Mouse (Mus musculus) thymus, postnatal 4 days (tissue): ENCODE data around the gene Acsm4.

Experiments used
- DNase-seq: peaks from one replicate; pipeline ENCODE4 v3.0.0; 2021

Gene Acsm4

DNA sequence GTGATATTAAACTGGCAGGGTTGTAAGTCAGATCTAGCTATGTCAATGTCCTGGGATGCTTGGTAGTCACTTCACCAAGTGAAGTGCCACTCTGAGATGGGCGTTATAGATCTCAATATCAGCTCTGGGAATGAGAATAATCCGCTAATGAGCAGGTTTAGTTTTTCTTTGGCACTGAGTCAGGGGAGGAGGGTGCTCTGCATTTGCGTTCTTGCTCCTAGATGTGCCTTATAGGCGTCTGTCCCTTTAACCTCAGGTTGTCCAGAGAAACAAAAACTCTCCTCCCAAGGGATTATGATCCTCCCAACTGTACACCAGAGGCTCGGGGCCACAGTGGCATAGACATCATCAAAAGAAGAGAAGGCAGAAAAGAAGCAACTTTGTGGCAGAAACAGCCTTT lies at the start of gene Acsm4:
Gene Acsm4, plus strand, starts transcription at position 301 of the 400 bp plus-strand sequence.
- DNase-seq = no peak

DNA sequence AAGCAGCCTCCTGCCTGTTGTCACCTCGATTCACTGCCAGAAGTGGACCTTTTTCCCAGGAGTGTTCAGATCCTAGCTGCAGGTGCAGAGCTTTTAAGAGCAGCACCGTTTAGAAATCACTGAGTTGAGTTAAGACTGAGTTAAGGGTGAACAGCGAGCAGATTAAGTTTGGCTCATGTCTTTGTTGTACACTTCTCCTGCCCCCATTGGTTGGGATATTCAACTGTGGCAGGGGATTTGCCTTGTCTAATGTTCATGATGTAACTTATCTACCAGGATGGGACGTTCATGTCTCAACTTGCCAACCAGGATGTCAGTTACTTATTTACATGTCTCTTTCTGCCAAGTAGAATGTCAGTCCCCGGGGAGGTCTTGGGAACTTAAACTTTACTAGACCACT lies 47.5 kb upstream of the Acsm4 start:
- DNase-seq = no peak

DNA sequence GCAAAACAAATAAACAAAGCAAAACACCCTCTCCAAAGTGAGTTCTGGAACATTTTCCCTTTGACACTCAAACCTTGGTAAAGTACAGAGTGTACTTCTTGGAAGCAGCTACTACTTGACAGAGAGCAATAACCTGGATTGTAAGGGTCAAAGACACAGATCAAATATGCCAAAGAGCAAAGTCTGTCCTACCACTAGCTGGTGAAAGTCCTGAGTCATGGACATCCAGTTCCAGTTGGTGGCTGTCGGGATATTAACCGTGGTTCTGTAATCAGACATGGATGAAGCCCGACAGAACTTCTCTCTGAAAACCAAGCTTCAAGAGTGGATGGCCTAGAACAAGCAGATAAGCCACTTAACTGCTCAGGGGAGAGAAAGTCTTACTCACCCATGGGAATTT lies 21.9 kb upstream of the Acsm4 start:
- DNase-seq = no peak

DNA sequence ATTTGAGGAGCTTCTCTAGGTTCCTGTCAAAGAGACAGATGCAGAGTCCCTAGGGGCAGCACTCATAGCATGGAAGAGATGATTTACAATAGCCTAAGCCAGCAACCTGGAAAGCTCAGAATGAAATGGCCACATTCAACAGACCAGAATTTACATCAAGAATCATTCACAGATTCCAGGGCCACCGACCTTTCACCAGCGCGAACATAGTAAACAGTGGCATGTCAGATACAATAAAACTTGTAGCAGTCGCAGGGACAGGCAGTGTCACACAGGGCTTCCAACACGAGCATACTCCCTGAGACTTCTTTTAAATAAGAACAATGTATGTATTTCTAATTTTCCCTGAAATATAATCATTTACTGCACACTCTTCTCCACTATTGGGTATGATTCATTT lies 19.4 kb upstream of the Acsm4 start:
- no peak for DNase-seq

DNA sequence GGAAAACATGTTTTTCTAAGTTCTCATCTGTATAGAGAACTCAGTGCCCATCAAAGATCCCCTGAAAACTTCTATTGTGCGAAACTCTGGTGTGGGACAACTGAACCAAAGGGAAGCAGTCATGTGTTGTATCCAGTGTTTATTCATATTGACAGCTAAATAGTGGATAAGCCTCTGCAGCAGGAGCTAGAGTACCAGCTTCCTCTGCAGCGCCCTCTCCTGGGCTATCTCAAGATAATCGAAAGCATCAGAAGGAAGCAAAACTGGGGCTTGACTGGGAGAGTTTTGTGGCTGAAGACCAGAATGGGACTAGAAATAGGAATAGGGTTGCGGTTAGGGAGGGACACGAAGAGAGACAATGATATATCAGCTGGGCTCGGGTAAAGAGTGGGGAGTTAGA lies 18.9 kb upstream of the Acsm4 start:
- DNase-seq = peak; percentile 26

DNA sequence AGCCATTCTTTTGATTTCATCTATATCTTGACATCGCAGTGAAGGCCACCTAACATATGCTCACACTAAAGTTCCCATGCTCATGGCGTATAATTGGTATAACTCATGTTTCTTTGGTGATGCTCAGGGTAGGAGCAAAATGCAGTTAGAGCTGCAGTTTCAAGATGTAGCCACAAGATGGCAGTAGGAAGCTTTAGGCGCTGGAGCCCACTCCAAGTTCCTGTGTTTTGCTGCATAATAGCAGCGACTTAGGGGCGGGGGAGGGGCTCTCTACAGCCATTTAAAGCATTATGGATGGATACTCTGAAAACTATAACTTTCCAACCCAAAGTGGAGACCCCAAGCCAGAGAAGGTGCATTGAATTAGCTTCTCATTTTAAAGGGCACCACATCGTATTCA lies 16.4 kb upstream of the Acsm4 start:
- peak; percentile 41 for DNase-seq

DNA sequence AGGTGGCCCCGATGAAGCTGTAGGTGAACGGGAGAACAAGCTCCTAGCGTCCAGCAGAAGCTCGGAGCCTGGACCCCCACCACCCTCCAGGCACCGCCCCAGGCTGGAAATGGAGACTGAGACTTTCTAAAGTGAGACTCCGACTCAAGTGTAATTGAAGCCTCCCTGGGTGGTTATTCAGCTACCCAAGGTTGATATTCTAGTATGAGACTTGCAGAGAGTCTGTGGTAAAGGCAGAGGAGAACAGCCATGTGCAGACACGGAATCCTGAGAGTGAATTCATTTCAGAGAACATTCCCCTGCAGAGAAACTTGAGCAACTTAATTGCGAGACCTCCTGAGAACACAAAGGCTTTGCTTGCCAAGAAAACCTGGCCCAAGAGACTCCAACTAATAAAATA lies 9.7 kb upstream of the Acsm4 start:
- no peak for DNase-seq

DNA sequence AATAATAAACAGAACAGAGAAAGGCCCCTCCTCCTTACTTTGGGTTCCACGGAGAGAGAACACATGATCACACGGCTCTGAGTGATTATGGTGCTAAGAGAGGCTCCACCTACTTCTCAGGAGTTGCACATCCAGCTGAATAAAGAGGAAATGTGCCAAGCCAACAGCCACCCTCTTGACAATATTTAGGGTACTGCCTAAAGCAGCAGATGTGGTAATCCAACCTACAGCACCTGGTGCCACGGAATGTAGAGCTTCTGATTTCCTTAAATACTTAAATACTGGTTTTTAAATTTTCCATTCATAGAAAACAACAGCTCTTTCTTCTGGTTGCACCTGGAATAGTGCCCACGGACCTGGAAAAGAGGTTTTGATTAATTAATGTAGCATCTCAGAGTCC lies 7.1 kb upstream of the Acsm4 start:
- no peak for DNase-seq

DNA sequence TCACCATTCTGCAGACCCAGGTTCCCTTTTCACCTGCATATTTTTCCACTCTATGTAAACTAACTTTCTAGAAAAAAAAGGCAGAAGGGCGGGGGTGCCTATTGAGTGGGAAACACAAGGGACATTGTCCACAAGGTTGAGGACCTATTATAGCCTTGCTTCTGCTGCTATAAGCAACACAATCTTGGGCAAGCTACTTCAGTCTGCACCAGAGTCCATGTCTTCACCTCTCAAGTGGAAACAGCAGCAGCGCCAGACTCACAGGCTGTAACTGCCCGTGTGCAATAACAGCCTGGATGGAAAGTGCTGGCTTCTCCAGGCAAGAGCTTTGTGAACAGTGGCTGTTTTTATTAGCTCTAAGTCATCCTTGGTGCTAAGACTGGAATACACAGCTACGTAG lies 2.5 kb downstream of the Acsm4 start:
- no peak for DNase-seq

DNA sequence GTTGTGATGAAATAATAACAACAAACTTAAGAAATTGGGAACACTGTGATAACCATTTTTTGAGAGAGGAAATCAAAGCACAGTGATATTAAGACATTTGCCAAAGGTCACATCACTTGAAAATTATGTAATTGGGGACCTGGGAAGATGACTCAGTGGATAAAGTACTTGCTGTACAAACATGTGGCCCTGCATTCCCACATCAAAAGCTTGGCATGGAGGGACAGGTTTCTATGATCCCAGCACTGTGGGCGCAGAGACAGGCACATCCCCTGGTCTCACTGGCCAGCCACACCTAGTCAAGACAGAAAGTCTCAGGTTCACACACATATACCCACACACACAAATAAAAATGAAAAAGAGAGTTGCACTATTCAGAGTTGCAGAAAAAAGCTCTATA lies 5.1 kb downstream of the Acsm4 start:
- DNase-seq = no peak

DNA sequence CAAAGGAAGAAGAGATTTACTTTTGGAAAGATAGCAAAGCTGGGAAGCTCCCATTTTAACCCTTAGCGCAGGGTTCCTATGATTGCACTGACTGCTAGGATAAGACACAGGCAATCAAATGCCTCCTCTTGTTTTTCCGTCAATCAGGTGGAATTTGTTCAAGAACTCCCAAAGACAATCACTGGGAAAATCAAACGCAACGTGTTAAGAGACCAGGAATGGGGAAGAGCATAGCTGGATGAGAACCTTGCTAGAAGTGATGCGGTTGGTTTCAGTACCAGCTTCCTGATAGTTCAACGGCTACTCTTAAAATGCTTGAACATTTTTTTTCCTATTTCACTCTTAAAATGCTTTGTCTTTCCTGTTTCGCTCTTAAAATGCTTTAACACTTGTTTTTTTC lies 24.3 kb downstream of the Acsm4 start:
- no peak for DNase-seq

DNA sequence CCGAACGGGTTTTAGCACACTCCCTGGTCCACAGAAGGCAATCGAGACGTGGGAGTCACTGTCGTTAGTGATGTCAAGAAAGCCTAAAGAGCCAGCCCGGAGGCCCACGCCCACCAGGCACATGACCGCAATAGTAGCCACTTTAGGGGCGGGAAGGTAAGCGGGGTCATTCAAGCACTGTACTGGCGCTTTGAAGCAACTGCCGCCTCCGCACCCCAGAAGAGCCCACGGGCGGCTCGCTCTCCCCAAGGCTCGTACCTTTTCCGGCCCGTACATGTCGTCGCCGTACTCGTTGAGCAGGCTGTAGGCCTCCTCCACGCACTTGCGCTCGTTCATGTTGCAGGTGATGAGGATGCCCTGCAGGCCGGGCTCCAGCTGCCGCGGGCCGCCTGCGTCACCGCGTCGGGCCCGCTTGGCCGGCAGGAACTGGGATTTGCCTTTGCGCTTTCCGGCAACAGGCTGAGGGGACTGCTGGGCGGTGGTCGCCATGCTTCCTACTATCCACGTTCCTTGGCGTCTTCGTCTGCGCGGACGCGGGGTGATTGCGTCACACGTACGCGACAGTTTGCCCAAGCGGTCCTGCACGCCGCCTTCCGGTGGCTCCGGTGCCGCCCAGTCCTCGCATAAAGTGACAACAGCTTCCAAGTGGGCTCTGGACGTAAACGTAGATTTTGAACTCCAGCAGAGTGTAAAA lies 30.6 kb downstream of the Acsm4 start, which contains the start of gene Thumpd1:
Gene Thumpd1, minus strand, starts transcription at position 546 of the 694 bp plus-strand sequence.
- peak; percentile 98 for DNase-seq

DNA sequence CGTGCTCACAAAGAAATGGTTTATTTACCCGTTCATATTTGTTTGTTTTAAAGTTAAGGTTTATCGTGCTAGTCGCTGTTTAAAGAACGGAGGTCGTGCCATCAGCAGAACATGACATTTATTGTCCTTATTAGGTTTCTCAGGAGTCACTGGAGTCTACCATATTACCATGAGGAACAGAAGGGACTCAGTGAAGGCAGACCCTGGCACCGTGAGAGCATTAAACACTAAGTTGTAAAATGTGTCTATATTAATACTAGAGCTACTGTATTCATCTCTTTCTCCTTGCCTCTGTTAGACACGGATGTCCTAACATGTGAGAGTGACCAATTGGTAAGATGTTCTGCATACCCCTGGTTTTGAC lies 31.1 kb downstream of the Acsm4 start:
- DNase-seq = no peak

DNA sequence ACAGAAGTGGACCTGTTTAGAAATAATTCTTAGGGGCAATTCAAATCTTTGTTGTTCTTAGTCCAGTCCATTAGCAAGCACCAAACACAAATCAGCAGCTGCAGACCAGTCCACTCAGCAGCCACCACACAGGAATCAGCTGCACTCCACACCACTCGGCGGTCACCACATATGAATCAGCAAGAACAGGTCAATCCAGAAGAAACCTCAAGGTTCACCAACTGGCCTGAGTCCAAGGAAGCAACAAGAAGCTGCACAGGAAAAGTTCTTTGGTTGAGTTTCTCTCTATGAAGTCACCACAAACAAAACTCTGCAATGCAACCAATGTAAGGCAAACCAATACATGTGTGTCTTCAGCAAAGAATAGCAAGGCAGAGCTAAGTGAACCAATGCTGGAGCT lies 37.8 kb downstream of the Acsm4 start:
- DNase-seq = no peak

DNA sequence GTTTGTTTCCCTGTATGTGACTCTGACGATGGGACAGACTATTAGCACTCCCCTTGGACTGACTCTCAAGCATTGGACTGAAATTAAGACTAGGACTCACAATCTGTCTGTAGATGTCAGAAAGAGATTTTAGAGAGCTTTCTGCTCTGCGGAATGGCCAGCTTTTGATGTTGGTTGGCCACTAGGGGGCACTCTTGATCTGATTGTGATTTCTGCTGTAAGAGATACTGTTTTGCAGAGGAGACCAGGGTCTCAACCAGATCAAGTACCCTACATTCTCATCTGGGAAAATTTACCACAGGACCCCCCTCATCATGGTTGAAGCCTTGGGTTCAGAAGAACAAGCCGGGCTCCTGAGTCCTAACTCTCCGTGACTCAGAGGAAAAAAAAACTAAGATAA lies 41.4 kb downstream of the Acsm4 start:
- peak; percentile 44 for DNase-seq

DNA sequence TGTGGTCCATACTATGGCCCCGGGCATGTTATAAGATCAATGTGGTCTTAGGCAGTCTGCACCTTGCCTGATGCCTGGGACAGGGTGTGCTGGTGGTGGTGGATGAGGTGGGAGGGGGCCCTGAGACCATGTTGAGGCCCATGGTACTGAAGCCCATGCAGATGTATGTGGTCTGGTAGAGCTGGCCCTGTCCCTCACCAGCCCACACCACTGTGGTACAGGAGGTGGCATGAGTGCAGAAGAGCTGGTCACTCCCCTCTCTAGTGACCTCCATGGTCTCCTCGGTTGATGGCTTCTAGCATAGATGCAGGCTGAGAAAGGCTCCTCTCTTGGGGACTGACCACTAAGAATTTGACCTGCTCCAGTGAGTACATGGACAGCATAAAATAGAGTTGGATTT lies 49.1 kb downstream of the Acsm4 start:
- DNase-seq = no peak

DNA sequence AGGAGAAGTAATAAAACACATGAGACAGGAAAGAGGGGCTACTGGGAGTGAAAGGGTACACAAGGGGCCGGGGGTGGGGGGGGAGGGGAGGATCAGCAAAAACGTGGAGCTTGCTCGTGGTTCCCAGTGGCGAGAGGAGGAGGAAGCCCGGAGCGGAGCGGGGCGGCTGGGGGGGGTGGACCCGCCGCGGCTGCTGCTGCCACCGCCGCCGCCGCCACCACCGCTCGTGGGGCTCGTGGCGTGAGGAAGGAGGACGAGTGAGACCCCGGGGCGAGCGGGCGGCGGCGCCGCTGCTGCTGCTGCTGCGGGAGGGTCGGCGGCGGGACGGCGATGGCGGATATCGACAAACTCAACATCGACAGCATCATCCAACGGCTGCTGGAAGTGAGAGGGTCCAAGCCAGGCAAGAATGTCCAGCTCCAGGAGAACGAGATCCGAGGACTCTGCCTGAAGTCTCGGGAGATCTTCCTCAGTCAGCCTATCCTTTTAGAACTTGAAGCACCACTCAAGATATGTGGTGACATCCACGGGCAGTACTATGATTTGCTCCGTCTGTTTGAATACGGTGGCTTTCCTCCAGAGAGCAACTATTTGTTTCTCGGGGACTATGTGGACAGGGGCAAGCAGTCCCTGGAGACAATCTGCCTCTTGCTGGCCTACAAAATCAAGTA lies 50.1 kb downstream of the Acsm4 start:
- DNase-seq = peak; percentile 18

DNA sequence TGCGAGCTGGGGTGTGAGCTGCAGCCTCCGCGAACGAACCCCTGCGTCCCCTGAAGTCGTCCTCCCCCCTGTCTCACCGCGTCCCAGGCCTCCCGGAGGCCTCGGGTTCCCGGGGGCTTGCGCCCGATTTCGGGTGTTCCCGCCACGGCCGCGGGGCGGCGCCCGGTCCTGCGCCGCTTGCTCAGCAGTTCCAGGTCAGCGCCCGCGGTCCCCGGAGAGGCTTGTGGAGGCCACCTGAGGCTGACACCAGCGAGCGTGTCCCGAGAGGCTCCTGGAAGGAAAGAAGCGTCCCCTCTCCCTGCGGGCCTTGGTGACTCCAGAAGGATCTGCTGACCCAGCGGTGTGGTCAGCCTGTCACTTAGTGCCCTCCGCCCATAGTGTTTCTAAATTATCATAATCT lies 54.5 kb downstream of the Acsm4 start:
- peak; percentile 51 for DNase-seq

DNA sequence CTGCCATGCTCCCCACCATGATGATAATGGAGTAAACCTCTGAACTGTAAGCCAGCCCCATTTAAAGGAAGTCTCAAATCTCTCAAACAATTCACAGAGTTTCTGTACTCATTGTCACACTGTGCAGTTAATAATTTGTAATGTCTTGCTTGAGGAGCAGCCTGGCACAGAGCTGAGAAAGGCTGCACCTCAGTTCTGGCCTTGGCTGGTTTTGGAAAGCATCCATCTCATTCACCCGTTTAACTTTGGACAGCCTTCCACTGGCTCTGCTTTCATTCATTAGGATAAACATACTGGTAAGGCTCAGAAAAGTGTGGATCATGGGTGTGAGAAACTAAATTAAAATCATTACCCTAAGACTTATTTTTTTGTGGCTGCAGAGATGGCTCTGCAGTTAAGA lies 56.0 kb downstream of the Acsm4 start:
- DNase-seq = no peak

DNA sequence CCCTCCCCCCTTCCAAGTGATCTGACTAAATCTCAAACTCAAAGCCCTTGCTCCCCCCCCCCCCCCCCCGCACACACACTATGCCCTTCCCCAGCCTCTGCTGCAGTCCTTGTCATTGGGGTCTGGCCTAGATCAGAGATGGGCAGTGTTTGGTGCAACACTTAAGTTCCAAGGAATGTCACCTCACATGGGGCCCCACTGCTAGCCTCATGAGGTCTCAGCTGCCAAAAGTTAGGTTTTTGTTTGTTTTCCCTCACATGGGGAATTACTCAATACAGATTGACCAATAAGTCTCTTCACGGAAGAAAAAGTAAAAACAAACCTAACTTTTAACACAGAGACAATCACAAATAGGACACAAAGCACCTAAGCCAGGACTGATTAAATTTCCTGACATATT lies 58.9 kb downstream of the Acsm4 start:
- no peak for DNase-seq

DNA sequence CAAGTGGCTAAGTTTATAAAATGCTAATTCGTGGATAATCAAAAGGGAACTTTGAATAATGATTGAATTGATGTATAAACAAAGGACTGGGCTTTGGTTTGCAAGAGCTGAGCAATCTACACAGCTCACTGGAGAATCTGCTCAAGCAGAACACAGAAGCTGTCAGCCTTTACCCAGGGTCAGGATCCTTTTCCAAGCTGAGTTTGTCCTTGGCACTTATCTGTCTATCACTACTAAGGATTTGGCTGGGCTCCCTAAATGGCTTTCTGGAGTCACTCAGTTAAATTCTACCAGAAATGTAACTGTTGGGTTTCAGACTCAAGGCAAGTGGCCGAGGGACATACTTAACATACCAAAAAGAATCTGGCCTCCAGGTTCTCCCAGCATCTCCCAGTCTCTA lies 60.1 kb downstream of the Acsm4 start:
- no peak for DNase-seq

DNA sequence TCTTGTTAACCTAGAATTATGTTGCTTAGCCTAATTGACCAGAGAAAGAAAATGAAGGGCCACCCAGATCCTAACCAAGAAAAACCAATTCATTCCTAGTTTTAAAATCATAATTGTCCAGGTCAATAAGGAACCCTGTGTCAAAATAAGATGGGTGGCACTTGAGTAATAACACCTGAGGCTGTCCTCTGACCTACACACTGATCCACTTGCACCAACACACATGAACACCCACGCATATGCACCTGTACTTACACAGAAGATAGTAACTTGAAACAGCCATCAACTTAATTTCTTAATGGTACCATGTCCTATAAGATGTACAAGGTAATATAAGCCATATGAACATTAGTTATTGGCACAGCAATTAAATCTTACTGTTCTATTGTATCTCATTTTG lies 63.9 kb downstream of the Acsm4 start:
- DNase-seq = no peak

DNA sequence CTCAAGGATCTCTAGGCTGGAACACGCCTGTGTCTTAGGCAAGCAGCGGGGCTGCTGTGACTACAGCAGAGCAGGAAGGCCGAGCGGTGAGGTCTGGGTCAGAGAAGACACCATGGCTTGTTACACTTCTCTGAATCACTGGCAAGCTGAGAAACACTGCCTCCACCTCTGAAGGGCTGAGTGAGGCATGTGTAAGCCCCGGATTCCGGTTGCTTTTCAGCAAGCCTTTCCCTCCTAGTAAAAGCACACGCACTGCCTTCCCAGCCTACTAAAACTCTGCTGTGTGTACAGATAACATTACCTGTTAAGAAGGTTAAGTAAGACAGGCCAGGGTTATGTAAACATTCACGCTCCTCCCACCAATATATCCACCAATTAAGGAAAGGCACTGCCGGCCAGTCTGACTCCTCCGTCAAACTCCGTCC lies 70.7 kb downstream of the Acsm4 start, which contains the start of gene Acsm3:
Gene Acsm3, plus strand, starts transcription at position 397 of the 425 bp plus-strand sequence.
- no peak for DNase-seq

DNA sequence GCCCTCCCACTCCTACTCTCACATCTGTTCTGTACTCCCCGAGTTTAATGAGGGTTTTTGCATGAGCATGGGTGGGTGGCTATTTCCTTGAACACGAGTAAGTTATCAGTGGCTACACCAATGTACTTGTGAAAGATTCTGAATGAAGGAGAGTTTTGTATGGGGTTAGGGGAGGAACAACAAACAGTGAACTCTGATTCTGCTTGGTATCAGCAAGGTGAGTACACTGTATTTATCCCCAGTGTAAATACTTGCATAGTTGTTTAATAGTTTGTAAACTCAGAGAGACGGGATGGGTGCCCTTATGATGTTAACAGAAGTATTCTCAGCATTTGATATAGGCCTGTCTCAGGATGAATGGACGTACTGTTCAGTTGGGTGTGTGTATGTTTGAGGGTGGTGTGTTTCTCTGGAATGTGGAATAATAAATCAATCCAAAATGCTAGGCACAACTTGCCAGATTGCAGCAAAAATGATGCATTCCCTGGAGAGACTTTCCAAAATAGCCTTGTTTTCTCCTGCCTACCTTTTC lies 72.4 kb downstream of the Acsm4 start:
- DNase-seq = no peak
